Mouse (Mus musculus) natural killer cell, adult 2 months (primary cell): ENCODE data around the gene Sart3.

Source experiments
- DNase-seq, 2 experiments: peaks; one replicate each; pipeline ENCODE4 v3.0.0; 2022; ENCODE audit warnings: low spot score in 2 of 2

Sart3 gene

DNA sequence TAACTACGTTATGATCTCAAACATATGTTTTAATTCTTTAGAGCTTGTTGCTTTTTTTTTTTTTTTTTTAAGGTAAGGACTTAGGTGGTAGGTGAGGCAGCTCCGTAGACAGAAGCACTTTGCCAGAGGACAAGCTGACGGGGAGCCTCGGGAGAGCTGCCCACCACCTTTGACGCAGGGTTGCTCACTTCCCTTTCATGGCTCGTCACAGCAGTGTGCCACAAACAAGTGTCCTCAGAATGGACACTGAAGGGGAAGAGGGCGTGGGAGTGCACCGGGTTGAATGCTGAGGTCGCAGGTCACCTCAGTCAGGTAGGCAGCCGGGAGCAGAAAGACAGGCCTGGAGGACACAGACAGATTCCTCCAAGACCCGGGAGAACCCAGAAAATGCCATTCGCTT is 46.9 kb downstream of the Sart3 start:
- DNase-seq: no peak

GRCm38 (mm10) chr5:113724446-113724845 is 47.9 kb downstream of the Sart3 start, which contains the start of gene 1700069L16Rik:
TSS of gene 1700069L16Rik (minus strand) at chr5:113724772.
- DNase-seq: peak; percentile 71 to 78

DNA sequence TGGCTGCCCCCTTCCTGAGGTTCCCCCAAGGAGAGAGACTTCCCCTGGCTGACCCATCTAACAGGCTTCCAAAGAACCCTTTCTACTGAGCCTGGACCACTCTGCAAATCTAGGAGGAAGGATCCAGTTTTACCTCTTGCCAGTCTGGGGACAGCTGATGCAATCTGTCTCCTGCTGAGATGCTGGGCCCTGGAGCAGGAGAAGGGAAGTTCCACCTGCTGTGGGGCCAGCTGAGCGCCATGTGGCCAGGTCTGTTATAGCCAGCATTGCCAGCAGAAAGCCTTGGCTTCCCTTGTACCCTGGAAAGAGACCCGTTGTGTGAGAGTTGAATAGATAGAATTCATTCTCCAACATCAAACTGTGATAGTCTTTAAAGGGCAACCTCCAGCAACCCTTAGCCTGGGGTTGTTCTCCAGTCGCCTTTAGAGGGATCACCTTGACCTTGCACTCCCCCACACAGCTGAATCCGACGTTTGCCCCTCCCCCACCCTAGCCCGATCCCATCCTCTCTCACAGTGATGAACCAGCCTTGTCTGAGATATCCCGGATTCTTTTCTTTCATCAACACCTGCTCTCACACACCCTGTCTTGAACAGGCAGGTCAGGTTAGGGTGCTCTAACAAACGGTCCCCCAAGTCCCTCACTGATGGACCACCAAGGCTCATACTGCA is 48.6 kb downstream of the Sart3 start:
- DNase-seq: no peak

DNA sequence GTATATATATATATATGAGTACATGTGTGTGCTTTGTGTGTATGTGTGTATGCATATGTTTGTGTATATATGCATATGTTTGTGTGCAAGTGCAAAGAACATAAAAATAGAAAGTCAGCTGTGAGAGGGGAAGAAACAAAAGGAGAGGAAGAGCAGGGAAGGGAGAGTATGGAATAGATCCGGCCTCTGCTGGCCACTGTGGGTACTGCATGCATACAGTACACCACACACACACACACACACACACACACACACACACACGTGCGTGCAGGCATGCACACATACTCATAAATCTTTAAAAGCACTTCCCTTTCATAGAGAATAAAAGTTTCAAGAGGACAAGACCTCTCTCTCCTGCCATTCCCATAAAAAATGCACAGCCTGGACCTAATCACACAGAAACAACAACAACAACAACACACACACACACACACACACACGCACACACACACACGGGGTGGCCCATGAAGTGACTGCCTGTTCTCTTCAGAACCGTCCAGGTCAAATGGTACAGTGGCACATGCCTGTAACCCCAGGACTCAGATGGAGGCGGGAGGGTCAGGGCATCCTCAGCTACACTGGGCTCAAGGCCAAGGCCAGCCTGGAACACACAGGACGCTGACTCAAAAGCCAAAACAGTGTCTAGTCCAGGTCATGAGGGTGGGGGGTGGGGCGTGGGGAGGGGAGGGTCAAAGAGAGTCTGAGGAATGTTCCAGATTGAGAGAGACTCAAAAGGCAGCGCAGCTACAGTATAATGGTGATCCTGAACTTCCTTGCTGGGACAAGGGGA is 49.9 kb downstream of the Sart3 start:
- DNase-seq: no peak

- DNase-seq: no peak
Measured at GRCm38 (mm10) chr5:113719221-113719661, 53.1 kb downstream of the Sart3 start.

DNA sequence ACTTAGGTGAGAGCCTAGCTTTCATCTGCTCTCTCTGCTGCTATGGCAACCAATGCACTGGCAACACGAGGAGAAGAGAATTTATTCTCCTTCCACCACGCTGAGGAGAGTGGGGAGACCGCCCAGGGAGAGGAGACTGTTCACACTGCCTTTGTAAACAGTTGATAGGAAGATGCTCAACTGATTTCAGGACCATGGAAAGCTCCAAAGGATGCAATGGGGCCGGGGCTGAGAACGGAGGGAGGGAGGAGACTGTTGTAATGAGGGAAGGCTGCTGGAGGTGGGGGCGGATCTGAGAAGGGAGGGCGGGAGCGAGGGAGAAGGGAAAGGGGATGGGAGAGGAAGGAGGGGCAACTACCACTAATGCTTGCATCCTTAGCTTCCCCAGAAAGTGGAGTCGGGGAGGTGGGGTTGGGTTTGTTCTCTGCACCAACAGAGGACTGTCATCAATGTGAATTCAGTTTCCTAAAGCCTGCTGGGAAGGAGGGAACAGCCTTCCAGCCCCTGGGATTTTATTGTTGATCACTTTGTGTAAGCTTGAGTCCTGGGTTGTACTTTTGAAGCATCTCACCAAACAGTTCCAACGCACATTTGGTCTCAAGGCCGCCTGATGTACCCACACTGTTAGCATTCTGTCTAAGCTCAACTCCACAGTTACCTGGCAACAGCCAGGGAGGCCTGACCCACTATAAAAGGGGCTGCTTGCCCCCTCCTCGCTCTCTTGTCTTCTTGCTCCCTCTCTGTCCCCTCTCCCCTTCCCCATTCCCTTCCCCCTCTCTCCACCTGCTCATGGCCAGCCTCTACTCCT is 55.5 kb downstream of the Sart3 start:
- DNase-seq: no peak

DNA sequence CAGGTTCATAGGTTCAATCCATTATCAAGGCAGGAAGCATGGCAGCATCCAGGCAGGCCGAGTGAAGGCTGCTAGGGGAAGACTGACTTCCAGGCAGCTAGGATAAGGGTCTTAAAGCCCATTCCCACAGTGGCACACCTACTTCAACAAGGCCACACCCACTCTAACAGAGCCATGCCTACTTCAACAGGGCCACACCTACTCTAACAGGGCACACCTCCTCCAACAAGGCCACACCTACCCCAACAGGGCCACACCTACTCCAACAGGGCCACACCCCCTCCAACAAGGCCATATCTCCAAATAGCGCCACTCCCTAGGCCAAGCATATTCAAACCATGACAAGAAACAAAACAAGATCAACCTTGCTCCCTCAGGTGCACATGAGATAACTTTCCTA is 59.4 kb downstream of the Sart3 start:
- DNase-seq: no peak

DNA sequence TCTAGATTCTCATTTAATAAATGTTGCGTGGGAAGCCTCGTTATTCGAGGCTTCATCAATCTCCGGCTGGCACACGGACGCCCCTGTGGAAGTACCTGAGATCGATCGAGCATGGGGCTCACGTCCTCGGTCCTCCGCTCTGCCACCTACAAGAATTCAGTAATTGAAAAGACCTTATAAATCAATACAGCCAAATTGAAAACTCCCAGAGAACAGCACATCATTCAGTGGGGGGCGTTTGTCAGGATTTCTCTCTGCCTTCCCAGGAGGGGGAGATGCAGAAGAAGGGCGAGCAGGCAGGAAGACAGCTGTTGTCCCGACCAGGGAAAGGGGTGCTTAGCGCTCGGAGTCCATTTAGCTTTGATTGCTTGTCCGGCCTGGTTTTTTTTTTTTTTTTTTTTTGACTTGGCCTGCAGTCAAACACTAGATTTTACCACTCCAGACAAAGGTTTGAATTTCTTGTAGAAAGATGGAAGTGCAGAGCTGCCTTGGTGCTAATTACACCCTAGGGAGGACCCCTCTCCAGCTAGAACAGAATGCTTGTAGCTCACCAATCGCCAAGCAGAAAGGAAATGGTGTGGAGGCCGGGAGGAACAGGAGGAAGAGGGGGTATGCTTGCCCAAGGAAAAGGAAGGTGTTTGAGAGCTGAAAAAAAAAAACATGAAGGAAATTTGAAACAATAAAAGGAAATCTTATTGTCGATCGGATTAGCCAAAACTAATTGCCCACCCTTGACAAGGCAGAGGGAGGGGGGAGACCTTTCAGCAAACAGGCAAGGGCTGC is 68.3 kb downstream of the Sart3 start:
- DNase-seq: no peak

DNA sequence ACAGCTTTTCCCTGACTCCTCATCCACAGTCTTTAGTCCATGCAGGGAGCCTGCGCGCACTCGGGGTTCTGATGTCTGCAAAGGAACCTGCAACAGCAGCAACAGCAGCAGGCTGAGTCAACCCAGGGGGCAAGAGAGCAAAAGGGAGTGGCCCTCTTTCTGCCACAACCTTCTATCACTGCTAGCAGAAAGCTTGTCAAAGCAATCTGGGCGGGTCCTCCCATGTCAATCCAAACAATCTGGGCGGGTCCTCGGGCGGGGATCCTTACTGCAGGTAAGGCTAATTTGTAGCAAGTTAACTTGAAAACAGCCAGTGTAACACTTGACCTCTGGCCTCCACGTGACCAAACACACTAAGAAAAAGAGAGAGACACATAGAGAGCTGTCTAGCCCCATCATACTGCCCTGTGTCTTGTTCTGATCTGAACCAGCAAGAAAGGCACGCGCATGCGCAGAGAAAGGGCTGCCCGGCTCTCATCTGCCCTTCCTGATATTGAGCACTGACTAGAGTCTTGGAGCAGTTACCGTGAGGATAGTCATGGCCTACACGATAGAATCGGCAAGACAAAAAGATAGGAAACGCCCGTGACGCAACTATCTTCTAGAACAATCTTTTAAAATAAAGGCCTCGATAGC is 71.8 kb downstream of the Sart3 start:
- no peak for DNase-seq

GRCm38 (mm10) chr5:113694415-113694814 is 77.9 kb downstream of the Sart3 start:
- DNase-seq: no peak

DNA sequence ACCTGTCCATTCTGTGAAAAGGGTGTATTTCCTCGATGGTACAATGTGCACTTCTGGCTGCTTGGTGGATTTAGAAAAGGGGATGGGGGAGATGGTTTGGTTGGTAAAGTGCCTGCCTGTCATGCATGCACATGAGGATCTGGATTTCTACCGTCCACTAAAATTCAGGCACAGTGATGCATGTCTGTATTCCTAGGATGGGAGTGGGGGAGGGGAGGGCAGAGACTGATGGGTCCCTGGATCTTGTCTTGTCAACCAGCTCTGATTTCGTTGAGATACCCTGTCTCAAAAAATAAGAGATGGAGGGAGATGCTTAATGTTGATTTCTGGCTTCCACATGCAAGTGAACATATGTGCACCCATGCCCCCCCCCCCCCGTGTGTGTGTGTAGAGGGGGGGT is 78.3 kb downstream of the Sart3 start:
- no peak for DNase-seq

- no peak for DNase-seq
Measured at GRCm38 (mm10) chr5:113693196-113693755, 79.0 kb downstream of the Sart3 start.
